Mouse (Mus musculus): ENCODE measurements at regions not wholly inside any gene's neighbourhood (a gene's known extent, or its start where the extent isn't known, plus 50 kb on each side); places are given as distances from the start of the nearest gene placed in this dataset.

DNA sequence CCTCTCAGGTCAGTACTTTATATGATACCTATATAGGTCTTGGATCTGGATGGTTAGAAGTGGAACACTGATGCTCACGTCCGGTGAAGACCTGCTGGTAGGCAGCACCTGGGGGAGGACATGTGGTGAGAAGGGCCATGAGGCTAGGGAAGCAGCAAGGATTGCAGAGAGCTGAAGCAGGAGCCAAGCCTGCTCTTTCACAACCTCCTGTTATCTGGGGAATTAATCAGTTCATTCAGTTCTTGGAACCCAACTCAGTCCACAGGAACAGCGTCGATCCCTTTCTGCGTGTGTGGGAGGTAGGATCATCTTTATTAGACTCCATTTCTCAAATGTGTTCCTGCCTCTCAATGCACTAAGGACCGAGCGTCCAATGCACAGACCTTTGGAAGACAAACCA is 107.9 kb upstream of the Ofcc1 start:
- 84% methylated on average over 7 of the region's 7 CpGs for WGBS
- ATAC-seq (ENCODE audit: insufficient read depth, low FRiP score, low read depth): no peak
- H3K4me1 ChIP-seq: no peaks in the 10 kb centered on the region
- H3K9me3 ChIP-seq: no peaks in the 10 kb centered on the region
- H3K9ac ChIP-seq: no peak overlapping the region
- H3K27me3 ChIP-seq (replicated peaks): no peaks in the 10 kb centered on the region
- no peak overlapping the region for H3K4me3 ChIP-seq (replicated peaks)
- H3K36me3 ChIP-seq: no peaks in the 10 kb centered on the region
- no peak overlapping the region for H3K27ac ChIP-seq
- no peak overlapping the region for H3K4me2 ChIP-seq

DNA sequence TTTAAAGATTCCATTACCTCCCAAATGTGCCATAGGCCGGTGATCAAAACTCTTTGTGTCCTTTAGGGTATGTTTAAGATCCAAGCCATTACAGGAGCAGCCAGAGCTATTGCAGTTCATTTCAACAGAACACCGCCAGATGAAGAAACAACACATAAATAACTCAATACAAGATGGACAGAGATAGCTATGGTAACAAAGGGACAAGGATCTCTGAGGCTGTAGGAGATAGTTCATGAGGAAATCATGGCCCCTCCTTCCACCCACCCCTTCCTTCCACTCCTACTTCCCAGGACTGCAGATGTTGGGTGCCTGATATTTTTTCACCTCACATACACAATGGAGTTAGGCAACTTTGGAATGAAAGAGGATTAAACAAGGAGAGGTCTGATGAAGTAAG is 92.1 kb upstream of the Ofcc1 start:
- Histone ChIP-seq H3K9me3 (no peaks in the 10 kb centered on the region), H3K27me3 (replicated peaks) (no peaks in the 10 kb centered on the region), H3K27ac (no peak overlapping the region), H3K4me2 (no peak overlapping the region), H3K4me3 (replicated peaks) (no peak overlapping the region), H3K4me1 (no peaks in the 10 kb centered on the region), H3K36me3 (no peaks in the 10 kb centered on the region), H3K9ac (no peak overlapping the region)
- 80% methylated on average over 2 of the region's 2 CpGs for WGBS
- ATAC-seq (ENCODE audit: insufficient read depth, low FRiP score, low read depth): no peak

DNA sequence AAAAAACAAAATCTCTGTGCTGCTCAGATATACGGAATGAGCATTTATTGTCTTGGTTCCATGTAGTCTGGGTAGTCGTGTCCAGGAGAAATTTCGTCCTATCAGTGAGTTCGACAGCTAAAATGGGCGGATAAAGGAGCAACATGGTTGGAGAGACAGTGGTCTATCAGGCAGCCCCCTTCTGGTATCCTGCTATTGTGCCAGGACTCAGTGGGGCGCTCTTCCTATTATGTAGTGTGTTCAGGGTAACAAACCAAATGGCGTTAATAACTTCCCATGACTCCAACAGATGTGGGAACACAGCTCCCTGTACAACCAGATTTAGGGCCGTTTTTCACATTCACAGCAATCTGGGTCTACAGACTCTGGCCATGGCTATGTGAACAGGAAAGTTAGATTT is 68.6 kb upstream of the Ofcc1 start:
- no peak overlapping the region for H3K4me3 ChIP-seq (replicated peaks)
- H3K4me1 ChIP-seq: no peaks in the 10 kb centered on the region
- H3K27ac ChIP-seq: no peak overlapping the region
- H3K27me3 ChIP-seq (replicated peaks): no peaks in the 10 kb centered on the region
- H3K9ac ChIP-seq: no peak overlapping the region
- WGBS: 88% methylated on average over 8 of the region's 8 CpGs
- no peaks in the 10 kb centered on the region for H3K36me3 ChIP-seq
- no peak overlapping the region for H3K4me2 ChIP-seq
- H3K9me3 ChIP-seq: no peaks in the 10 kb centered on the region
- no peak for ATAC-seq (ENCODE audit: insufficient read depth, low FRiP score, low read depth)

DNA sequence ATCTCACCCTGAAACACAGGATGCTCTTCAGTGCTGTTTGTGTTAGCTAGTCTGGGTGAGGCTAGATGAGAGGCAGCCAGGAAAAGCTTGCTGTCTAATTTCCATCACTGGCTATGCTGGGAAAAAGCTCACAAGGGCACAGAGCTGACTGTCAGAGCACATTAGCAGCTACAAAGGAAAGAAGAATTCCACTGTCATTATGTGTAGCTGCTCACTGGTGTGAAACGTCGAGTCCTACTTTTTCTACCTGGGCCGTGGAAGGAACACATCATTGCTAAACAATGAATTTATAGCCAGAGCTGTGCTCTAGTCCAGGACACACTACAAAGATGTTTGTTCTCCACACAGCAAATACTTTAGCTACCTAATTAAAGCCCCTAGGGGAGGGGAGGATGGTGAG is 61.8 kb upstream of the Ofcc1 start:
- Histone ChIP-seq H3K9me3 (no peaks in the 10 kb centered on the region), H3K27me3 (replicated peaks) (no peaks in the 10 kb centered on the region), H3K4me2 (no peak overlapping the region), H3K4me1 (no peaks in the 10 kb centered on the region), H3K9ac (no peak overlapping the region), H3K4me3 (replicated peaks) (no peak overlapping the region), H3K27ac (no peak overlapping the region), H3K36me3 (no peaks in the 10 kb centered on the region)
- 87% methylated on average over 3 of the region's 3 CpGs for WGBS
- ATAC-seq (ENCODE audit: insufficient read depth, low FRiP score, low read depth): no peak

DNA sequence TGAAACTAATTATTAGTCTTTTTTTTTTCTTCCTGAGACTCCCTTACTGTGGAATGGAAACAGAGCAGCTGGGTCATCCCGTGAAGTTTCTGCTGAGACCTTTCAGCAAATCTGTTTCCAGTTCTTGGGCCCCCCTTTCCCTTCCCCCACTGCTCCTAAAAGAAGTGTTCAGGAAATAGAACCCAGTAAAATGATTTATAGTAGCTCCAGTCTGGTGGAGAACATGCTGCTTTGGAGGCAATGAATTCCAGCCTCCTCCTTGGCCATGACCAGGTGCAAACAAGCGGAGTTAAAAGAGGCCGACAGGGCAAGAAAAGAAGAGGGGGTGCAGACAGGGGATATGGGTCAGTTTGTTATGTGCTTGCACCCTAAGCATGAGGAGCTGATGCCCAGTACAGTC is 56.6 kb upstream of the Ofcc1 start:
- no peaks in the 10 kb centered on the region for H3K4me1 ChIP-seq
- H3K36me3 ChIP-seq: no peaks in the 10 kb centered on the region
- no peaks in the 10 kb centered on the region for H3K27me3 ChIP-seq (replicated peaks)
- H3K27ac ChIP-seq: no peak overlapping the region
- H3K9me3 ChIP-seq: no peaks in the 10 kb centered on the region
- H3K4me3 ChIP-seq (replicated peaks): no peak overlapping the region
- no peak for ATAC-seq (ENCODE audit: insufficient read depth, low FRiP score, low read depth)
- no peak overlapping the region for H3K9ac ChIP-seq
- 67% methylated on average over 3 of the region's 3 CpGs for WGBS
- H3K4me2 ChIP-seq: no peak overlapping the region

DNA sequence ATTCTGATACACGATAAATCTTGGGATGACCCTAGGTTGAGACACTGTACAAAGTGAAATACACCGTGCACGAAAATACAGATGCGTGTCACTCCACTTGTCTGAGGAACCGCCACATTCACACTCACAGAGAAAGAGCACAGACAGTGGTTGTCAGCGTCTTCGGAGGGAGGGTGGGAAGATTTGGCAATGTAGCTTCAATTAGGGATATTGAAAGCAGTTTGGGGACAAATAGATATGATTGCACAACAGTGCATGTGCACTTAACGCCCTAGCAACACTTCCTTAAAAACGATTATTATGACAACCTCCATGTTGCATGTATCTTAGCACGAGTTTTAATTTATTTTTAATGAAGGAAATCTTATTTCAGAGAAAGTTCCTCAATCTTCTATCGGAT is 51.8 kb upstream of the Ofcc1 start:
- 79% methylated on average over 11 of the region's 11 CpGs for WGBS

More for the DNA sequence above, 51.8 kb upstream of the Ofcc1 start:
- Histone ChIP-seq H3K36me3 (no peaks in the 10 kb centered on the region), H3K27ac (no peak overlapping the region), H3K4me3 (replicated peaks) (no peak overlapping the region), H3K4me2 (no peak overlapping the region), H3K27me3 (replicated peaks) (no peaks in the 10 kb centered on the region), H3K9me3 (no peaks in the 10 kb centered on the region), H3K9ac (no peak overlapping the region), H3K4me1 (no peaks in the 10 kb centered on the region)
- ATAC-seq (ENCODE audit: insufficient read depth, low FRiP score, low read depth): no peak
